Comparison of ENCODE assay signal across 8 mouse cellular contexts in genomic region chr4:117125910-117126674, GRCm38 (mm10). TPM values are rescaled to one million over a fixed set of nuclear protein-coding genes. Genes with fewer than 3 reads are reported as not detected.
A peak's percentile ranks its signal among the peaks of the same experiment; 100 is the strongest.
DNase-seq lines count a peak whose midpoint lies in the region; ATAC-seq and TF ChIP-seq lines count a peak whose summit lies in the region.

No protein-coding gene starts in this region.

- 23% methylated on average over 15 of the region's 15 CpGs for WGBS in lung, adult 2 months
- 49% methylated on average over 15 of the region's 15 CpGs for WGBS in neural tube, embryonic 14.5 days

- peaks cover 10% of the 10 kb centered on the region for H3K36me3 ChIP-seq in neural tube, embryonic 14.5 days (ENCODE audit: control insufficient read depth, insufficient read depth, low read length)

- H3K27me3 ChIP-seq in neural tube, embryonic 14.5 days (ENCODE audit: control insufficient read depth, insufficient read depth, low read length), result no peaks in the 10 kb centered on the region

- no peak overlapping the region for H3K4me2 ChIP-seq in neural tube, embryonic 14.5 days (ENCODE audit: low read depth, low read length)

- no peaks in the 10 kb centered on the region for H3K9me3 ChIP-seq in neural tube, embryonic 14.5 days (ENCODE audit: control insufficient read depth, low read length)

- DNase-seq in urinary bladder, adult 18-20 months (ENCODE audit: low spot score in 2 of 2), result peak; percentile 64 to 86
- no peak for DNase-seq in urinary bladder, adult 2 months (ENCODE audit: low spot score)
- peak; percentile 87 to 96 for DNase-seq in heart, adult 18-20 months
- DNase-seq in kidney, adult 11 months, result peak; percentile 85
- DNase-seq in lung, adult 2 months, result peak; percentile 71
- DNase-seq in retina, postnatal 1 day, result no peak

- H3K4me1 ChIP-seq in brown adipose tissue, adult 24 weeks (ENCODE audit: control insufficient read depth, insufficient read depth, insufficient read length, low read length), result peaks cover 29% of the 10 kb centered on the region
- peaks cover 22% of the 10 kb centered on the region for H3K4me1 ChIP-seq in lung, adult 2 months (ENCODE audit: control insufficient read depth, insufficient read depth, low read length)
- H3K4me1 ChIP-seq in neural tube, embryonic 14.5 days (ENCODE audit: control insufficient read depth, insufficient read depth, low read length), result peaks cover 11% of the 10 kb centered on the region; the same call in 1 of the 2 replicates

- no peak for TF ChIP-seq CTCF in lung, adult 2 months (IDR thresholded peaks at IDR 0.05; ENCODE audit: insufficient read depth, low read length)

- peak overlapping the region; percentile 100 for H3K27ac ChIP-seq in brown adipose tissue, adult 24 weeks (replicated peaks; ENCODE audit: low read depth, low read length)
- H3K27ac ChIP-seq in neural tube, embryonic 14.5 days (ENCODE audit: low read depth, low read length), result peak overlapping the region; percentile 56; the same call in 1 of the 2 replicates

- H3K4me3 ChIP-seq in brown adipose tissue, adult 24 weeks (ENCODE audit: insufficient read depth, low read depth, low read length), result peak overlapping the region; percentile 20; the same call in 1 of the 2 replicates
- no peak overlapping the region for H3K4me3 ChIP-seq in lung, adult 2 months (replicated peaks; ENCODE audit: extremely low read depth, low read depth, low read length)
- H3K4me3 ChIP-seq in neural tube, embryonic 14.5 days (ENCODE audit: low read depth, low read length), result no peak overlapping the region

- ATAC-seq in neural tube, embryonic 14.5 days (ENCODE audit: low read depth), result no peak

- peak; percentile 78; the same call in 1 of the 2 replicates for TF ChIP-seq POLR2A in lung, adult 2 months (IDR thresholded peaks at IDR 0.05; ENCODE audit: borderline replicate concordance, extremely low read depth, low read depth, low read length)

- no peak overlapping the region; the same call in 1 of the 2 replicates for H3K9ac ChIP-seq in neural tube, embryonic 14.5 days (replicated peaks; ENCODE audit: low read depth, low read length)

RNA-seq across cellular contexts. Expression of gene Tctex1d4, which starts 0.5 kb away (rescaled TPM):
- 0.35 and 0.58 TPM in 2 replicates for polyA plus RNA-seq in urinary bladder, adult 2 months (2012; rRNA removed)
- polyA plus RNA-seq in brown adipose tissue, adult 24 weeks (2012; ENCODE audit: insufficient read depth, insufficient read length, missing spikeins), result not detected in 2 replicates
- under 1 TPM in 1 of 2 experiments, not detected in 1; 0.64 TPM for total RNA-seq in heart, adult 18-20 months (2021)
- polyA plus RNA-seq in lung, adult 2 months (2012; rRNA removed), result 58.9 and 61.4 TPM in 2 replicates
- polyA plus RNA-seq in neural tube, embryonic 14.5 days (2014; fragmentation: Nextera tagmentation; extraction: Ambion mirVana), result not detected in 2 replicates

RNA-seq across cellular contexts. Expression of gene Btbd19, which starts 0.6 kb away (rescaled TPM):
- 13.0 and 19.4 TPM in 2 replicates for polyA plus RNA-seq in urinary bladder, adult 2 months (2012; rRNA removed)
- 1.8 TPM in 1 of 2 replicates, not detected in the other for polyA plus RNA-seq in brown adipose tissue, adult 24 weeks (2012; ENCODE audit: insufficient read depth, insufficient read length, missing spikeins)
- total RNA-seq in heart, adult 18-20 months (2021), result 1 to 10 TPM; 3.4 to 3.5 TPM
- polyA plus RNA-seq in lung, adult 2 months (2012; rRNA removed), result 12.1 and 13.7 TPM in 2 replicates
- polyA plus RNA-seq in neural tube, embryonic 14.5 days (2014; fragmentation: Nextera tagmentation; extraction: Ambion mirVana), result 2.7 and 3.9 TPM in 2 replicates

RNA-seq across cellular contexts. Expression of gene Plk3, which starts 7.7 kb away (rescaled TPM):
- polyA plus RNA-seq in urinary bladder, adult 2 months (2012; rRNA removed), result 12.6 and 15.5 TPM in 2 replicates
- polyA plus RNA-seq in brown adipose tissue, adult 24 weeks (2012; ENCODE audit: insufficient read depth, insufficient read length, missing spikeins), result 0.71 and 2.5 TPM in 2 replicates
- 1 to 10 TPM; 1.4 TPM for total RNA-seq in heart, adult 18-20 months (2021)
- 19.4 and 20.4 TPM in 2 replicates for polyA plus RNA-seq in lung, adult 2 months (2012; rRNA removed)
- polyA plus RNA-seq in neural tube, embryonic 14.5 days (2014; fragmentation: Nextera tagmentation; extraction: Ambion mirVana), result 16.1 and 19.1 TPM in 2 replicates

RNA-seq across cellular contexts. Expression of gene Rps8, which starts 30.0 kb away (rescaled TPM):
- polyA plus RNA-seq in urinary bladder, adult 2 months (2012; rRNA removed), result 1,373 and 1,379 TPM in 2 replicates
- polyA plus RNA-seq in brown adipose tissue, adult 24 weeks (2012; ENCODE audit: insufficient read depth, insufficient read length, missing spikeins), result 544 and 683 TPM in 2 replicates
- 100 to 1,000 TPM; 587 to 633 TPM for total RNA-seq in heart, adult 18-20 months (2021)
- polyA plus RNA-seq in lung, adult 2 months (2012; rRNA removed), result 456 and 494 TPM in 2 replicates
- polyA plus RNA-seq in neural tube, embryonic 14.5 days (2014; fragmentation: Nextera tagmentation; extraction: Ambion mirVana), result 549 and 599 TPM in 2 replicates

RNA-seq across cellular contexts. Expression of gene Ptch2, which starts 30.2 kb away (rescaled TPM):
- polyA plus RNA-seq in urinary bladder, adult 2 months (2012; rRNA removed), result 2.2 and 3.3 TPM in 2 replicates
- 1.2 and 1.5 TPM in 2 replicates for polyA plus RNA-seq in brown adipose tissue, adult 24 weeks (2012; ENCODE audit: insufficient read depth, insufficient read length, missing spikeins)
- total RNA-seq in heart, adult 18-20 months (2021), result under 1 TPM; 0.39 to 0.40 TPM
- 8.3 and 8.8 TPM in 2 replicates for polyA plus RNA-seq in lung, adult 2 months (2012; rRNA removed)
- polyA plus RNA-seq in neural tube, embryonic 14.5 days (2014; fragmentation: Nextera tagmentation; extraction: Ambion mirVana), result 5.6 and 6.4 TPM in 2 replicates

Comparison
In these comparisons a context has a peak if more than half of its experiments do, and no peak if none do; other contexts are left out.
1. DNase-seq: peak in urinary bladder, adult 18-20 months (2 of 2), heart, adult 18-20 months (2 of 2), kidney, adult 11 months (single experiment) and lung, adult 2 months (single experiment); none in urinary bladder, adult 2 months (single experiment) and retina, postnatal 1 day (single experiment).
2. RNA of gene Tctex1d4, which starts 0.5 kb away (polyA plus RNA-seq): 58.9 to 61.4 TPM in lung, adult 2 months; 0.35 to 0.58 TPM in urinary bladder, adult 2 months, not detected in neural tube, embryonic 14.5 days and not detected in brown adipose tissue, adult 24 weeks; every median in the first group is over 10 times any median in the second.